Mouse (Mus musculus) thymus, postnatal 25 days (tissue): ENCODE measurements around the gene Vmn1r191.
"Not testable (repeated sequence)": the region's sequence is repeated elsewhere in the genome, so short reads cannot be mapped to it uniquely, and the experiment has no call there.

ENCODE experiments used
- DNase-seq: peaks from one replicate; pipeline ENCODE4 v3.0.0; 2022

Vmn1r191 gene

GRCm38 (mm10) chr13:22183869-22184268 is at the start of gene Vmn1r191:
Gene Vmn1r191 (minus strand): TSS chr13:22183969.
- no peak for DNase-seq

GRCm38 (mm10) chr13:22223060-22223459 is 39.3 kb upstream of the Vmn1r191 start, which contains the start of gene Vmn1r193:
Gene Vmn1r193 (minus strand): TSS chr13:22223160.
- DNase-seq, result not testable (repeated sequence)

GRCm38 (mm10) chr13:22192756-22193155 is 9.0 kb upstream of the Vmn1r191 start:
- DNase-seq, result not testable (repeated sequence)

- no peak for DNase-seq
These were observed 7.3 kb upstream of the Vmn1r191 start, which contains the start of gene Vmn1r192 for GRCm38 (mm10) chr13:22191041-22191440. Gene Vmn1r192 (minus strand): TSS chr13:22191141.

GRCm38 (mm10) chr13:22190385-22190784 is 6.6 kb upstream of the Vmn1r191 start:
- DNase-seq, result no peak

- DNase-seq, result no peak
These were observed 5.5 kb upstream of the Vmn1r191 start for GRCm38 (mm10) chr13:22189313-22189712.

- no peak for DNase-seq
These were observed 15.4 kb downstream of the Vmn1r191 start for GRCm38 (mm10) chr13:22168416-22168815.

GRCm38 (mm10) chr13:22136495-22137293 is 47.1 kb downstream of the Vmn1r191 start:
- not testable (repeated sequence) for DNase-seq
